Mouse (Mus musculus): Measurements from ENCODE around the gene Olfr550.
"Not testable (repeated sequence)": the region's sequence is repeated elsewhere in the genome, so short reads cannot be mapped to it uniquely, and the experiment has no call there.

Gene Olfr550

GRCm38 (mm10) chr7:102571142-102571541, at the start of gene Olfr550:
Olfr550 (plus strand) TSS chr7:102571442.
- no peak for DNase-seq

- DNase-seq, result no peak
Measured at GRCm38 (mm10) chr7:102529052-102529451, 42.2 kb upstream of the Olfr550 start.

GRCm38 (mm10) chr7:102534449-102534848, 36.8 kb upstream of the Olfr550 start, which contains the start of gene Olfr547:
Olfr547 (plus strand) TSS chr7:102534749.
- no peak for DNase-seq

- no peak for DNase-seq
Measured at GRCm38 (mm10) chr7:102540596-102540995, 30.6 kb upstream of the Olfr550 start, which contains the start of gene Olfr548-ps1. Olfr548-ps1 (plus strand) TSS chr7:102540896.

- DNase-seq, result no peak
Measured at GRCm38 (mm10) chr7:102541251-102541650, 30.0 kb upstream of the Olfr550 start.

GRCm38 (mm10) chr7:102549570-102549969, 21.7 kb upstream of the Olfr550 start, which contains the start of gene Olfr549:
Olfr549 (plus strand) TSS chr7:102549870.
- DNase-seq, result no peak

- DNase-seq, result no peak
Measured at GRCm38 (mm10) chr7:102553279-102553678, 18.0 kb upstream of the Olfr550 start.

- peak; percentile 84 for DNase-seq
Measured at GRCm38 (mm10) chr7:102564999-102565997, 5.9 kb upstream of the Olfr550 start, which contains the start of gene Trim21. Trim21 (minus strand) TSS chr7:102565486.

GRCm38 (mm10) chr7:102566219-102566618, 5.0 kb upstream of the Olfr550 start:
- DNase-seq, result no peak

- DNase-seq, result no peak
Measured at GRCm38 (mm10) chr7:102573174-102573830, 2.1 kb downstream of the Olfr550 start.

- no peak for DNase-seq
Measured at GRCm38 (mm10) chr7:102575998-102576397, 4.8 kb downstream of the Olfr550 start.

GRCm38 (mm10) chr7:102591786-102592185, 20.5 kb downstream of the Olfr550 start, which contains the start of gene Olfr551:
Olfr551 (minus strand) TSS chr7:102591886.
- no peak for DNase-seq

- no peak for DNase-seq
Measured at GRCm38 (mm10) chr7:102597378-102598031, 26.3 kb downstream of the Olfr550 start, which contains the start of gene Olfr552. Olfr552 (plus strand) TSS chr7:102597770.

GRCm38 (mm10) chr7:102618118-102618517, 46.9 kb downstream of the Olfr550 start, which contains the start of gene Olfr553:
Olfr553 (minus strand) TSS chr7:102618218.
- DNase-seq, result no peak

- no peak for DNase-seq
Measured at GRCm38 (mm10) chr7:102619608-102620007, 48.4 kb downstream of the Olfr550 start.

GRCm38 (mm10) chr7:102620368-102620767, 49.1 kb downstream of the Olfr550 start:
- not testable (repeated sequence) for DNase-seq
